Mouse (Mus musculus) thymus, postnatal 25 days (tissue): ENCODE data around the gene Ipo8.
A peak's percentile ranks its signal among the peaks of the same experiment; 100 is the strongest.

ENCODE experiments used
- DNase-seq: peaks from one replicate; pipeline ENCODE4 v3.0.0; 2022

Gene Ipo8

GRCm38 (mm10) chr6:148830748-148831727 lies at the start of gene Ipo8:
Gene Ipo8 (minus strand): TSS chr6:148831467.
- peak; percentile 87 for DNase-seq

- no peak for DNase-seq
Measured at GRCm38 (mm10) chr6:148873911-148874310, 42.6 kb upstream of the Ipo8 start.

- no peak for DNase-seq
Measured at GRCm38 (mm10) chr6:148845629-148846028, 14.4 kb upstream of the Ipo8 start.

DNA sequence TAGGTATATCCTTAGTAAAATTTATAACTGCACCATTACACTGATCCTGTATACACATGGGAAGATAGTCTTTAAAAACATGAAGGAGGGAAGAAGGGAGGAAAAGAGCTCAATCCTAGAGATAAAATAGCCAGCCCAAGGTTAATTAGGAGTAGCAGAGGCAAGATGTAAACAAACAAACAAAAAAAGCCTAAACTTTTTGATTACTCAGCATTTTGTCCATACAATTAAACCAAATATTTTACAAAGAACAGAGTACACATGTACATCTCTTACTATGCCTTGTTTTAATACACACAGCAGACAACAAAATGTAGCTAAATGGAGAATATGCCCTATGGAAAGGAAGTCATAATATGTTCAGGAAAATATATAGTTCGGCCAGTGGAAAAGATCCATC lies 10.5 kb upstream of the Ipo8 start:
- no peak for DNase-seq

DNA sequence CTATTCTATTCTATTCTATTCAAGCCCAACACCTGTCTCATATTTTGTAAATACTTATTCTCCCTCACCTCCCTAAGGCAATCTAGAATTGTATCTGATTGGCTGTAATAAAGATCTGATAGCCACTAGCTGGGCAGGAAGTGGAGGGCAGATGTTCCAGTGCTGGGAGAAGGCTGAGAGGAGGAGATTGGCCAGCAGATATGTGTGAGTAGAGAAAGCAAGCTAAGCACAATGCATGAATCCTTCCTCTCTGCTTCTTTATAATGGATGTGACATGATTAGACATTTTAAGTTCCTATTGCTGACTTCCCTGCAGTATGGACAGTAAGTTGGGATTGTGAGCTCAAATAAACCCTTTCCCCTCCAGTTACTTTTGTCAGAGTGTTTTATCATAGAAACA lies 7.2 kb upstream of the Ipo8 start:
- no peak for DNase-seq

DNA sequence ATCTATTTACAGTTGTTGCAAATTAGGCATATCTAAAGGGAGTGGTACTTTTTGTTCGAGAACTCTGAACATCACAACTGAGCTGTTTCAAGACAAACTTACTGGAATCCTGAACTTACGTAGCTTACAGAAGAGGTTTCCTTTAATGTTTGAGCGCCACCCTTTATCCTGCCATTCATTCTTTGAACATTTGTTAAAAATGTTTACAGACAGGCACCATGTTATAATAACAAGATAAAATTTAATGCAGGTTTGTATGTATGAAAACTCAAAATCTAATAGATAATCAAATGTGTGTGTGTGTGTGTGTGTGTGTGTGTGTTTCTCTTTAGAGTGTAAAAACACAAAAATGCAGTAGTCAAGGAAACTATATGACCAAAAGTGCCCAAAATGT lies 458 bp upstream of the Ipo8 start:
- DNase-seq = no peak

GRCm38 (mm10) chr6:148830355-148830747 lies 916 bp downstream of the Ipo8 start:
- DNase-seq = no peak

DNA sequence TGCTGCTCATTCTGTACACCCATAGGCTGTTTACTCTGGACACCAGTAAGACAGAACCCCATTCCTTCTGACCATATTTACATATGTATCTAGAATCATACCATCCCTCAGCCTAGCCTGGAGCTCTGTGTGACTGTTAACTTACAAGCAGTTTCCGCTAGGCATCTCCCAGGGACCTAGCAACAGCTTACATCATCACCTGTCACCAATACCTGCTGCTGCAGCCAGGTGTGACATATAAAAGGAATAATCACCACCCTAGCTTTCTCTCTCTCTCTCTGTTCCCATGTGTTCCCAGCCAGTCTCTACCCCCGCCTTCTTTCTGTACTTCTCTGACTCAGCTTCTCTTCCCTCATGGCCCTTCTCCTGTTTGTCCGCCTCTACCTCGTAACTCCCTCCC lies 5.1 kb downstream of the Ipo8 start:
- no peak for DNase-seq

- no peak for DNase-seq
Measured at GRCm38 (mm10) chr6:148818624-148819343, 12.5 kb downstream of the Ipo8 start.

- no peak for DNase-seq
Measured at GRCm38 (mm10) chr6:148816751-148817150, 14.5 kb downstream of the Ipo8 start.

DNA sequence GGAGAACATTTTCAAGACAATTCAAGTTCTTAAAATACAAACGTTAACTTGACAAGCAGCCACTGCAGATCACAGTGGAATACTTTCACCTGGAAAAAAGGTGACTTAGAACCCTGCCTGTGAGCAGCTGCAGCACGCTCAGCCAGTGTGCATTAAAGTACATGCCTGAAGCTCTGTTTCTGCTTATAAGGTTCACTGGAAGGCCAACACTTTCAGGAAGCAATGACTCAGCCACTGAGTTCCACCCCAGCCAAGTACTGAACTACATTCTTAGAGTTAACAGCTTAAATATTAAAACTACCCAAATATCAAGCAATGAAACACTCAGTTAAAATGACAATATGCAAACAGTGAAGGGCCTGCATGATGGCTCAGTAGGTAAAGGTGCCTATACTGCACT lies 20.1 kb downstream of the Ipo8 start:
- no peak for DNase-seq

DNA sequence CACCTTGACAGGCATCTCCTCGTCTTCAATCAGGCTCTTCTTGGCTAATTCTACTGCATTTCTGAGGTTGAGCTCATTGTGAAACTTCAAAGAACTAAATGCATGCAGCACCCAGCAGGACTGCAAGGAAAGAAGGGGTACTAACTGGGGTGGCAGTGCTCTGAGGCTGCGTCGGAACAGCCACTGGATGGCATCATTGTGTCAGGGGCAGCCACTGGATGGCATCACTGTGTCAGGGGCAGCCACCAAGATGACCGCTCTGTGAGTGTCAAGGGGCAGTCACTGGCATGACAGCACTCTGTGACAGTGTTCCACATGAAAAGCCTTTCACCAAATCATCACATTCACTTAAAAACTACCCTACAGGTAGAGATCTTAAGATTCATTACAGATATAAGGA lies 31.5 kb downstream of the Ipo8 start:
- DNase-seq = no peak

DNA sequence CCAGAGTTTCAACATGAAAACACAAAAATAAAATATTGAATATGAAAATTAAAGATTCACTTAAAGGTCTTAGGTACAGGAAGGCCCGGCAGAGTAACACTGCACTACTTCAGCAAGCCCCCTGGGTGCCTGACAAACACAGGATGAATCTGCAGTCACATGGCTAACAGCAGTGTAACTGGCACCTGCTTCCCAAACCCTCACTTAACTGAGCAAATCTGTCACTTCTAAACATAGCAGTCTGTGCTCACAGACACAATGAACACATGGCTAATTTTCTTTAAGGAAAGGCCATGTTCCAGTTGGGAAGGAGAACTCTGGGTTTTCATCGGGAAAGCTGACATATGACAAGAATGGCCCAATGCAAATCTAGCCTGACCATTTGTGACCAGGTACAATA lies 36.1 kb downstream of the Ipo8 start:
- DNase-seq = no peak

DNA sequence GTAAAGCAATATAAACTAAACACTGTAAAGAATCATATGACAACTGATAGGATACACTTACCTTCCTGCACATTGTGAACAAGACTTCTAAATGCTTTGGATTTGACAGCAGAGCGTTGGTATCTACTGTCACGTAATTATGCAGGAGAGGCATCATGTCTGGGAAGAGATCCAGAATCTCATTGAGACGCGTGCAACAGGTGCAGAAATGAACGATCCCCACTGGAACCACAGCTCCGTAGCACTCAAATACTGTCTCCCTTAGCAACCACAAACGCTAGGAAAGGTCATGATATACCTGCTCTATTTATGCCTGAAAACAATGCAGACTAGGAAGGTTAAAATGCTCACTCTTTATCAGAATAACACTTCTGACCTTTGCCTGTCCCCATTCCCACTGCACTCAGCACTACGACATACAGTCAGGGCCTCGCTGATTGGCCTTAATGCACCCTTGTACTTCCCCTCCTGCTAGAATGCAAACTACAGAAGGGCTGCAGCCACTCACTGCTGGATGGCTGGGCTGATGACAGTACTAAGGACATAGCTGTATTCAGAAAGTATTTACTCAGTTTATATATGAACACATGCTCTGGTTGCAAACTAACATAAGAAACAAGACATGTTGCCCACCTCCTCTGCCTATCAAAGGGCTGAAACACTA lies 42.1 kb downstream of the Ipo8 start:
- no peak for DNase-seq

GRCm38 (mm10) chr6:148786186-148786585 lies 45.1 kb downstream of the Ipo8 start:
- no peak for DNase-seq

DNA sequence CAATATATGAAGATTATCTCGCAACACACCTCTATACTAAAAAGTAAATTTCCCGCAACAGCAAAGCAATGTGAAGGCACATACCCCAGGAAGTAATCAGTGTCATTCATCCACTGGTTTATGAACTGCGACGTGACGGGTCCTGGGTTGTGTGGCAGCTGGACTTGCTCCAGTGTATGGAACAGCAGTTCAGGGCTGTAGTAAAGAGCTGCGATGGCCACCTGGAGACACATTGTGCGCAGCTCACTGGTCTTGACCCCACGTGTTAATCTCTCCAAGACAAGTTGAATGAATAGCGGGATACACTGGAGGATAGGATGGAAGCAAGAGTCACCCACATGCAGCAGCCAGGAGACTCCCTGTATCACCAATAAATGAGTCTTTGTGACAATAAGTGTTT lies 46.8 kb downstream of the Ipo8 start:
- no peak for DNase-seq

GRCm38 (mm10) chr6:148776236-148776635 lies 55.0 kb downstream of the Ipo8 start:
- no peak for DNase-seq

GRCm38 (mm10) chr6:148771423-148771822 lies 59.8 kb downstream of the Ipo8 start:
- DNase-seq = no peak

- DNase-seq = no peak
Measured at GRCm38 (mm10) chr6:148768419-148768818, 62.8 kb downstream of the Ipo8 start.

DNA sequence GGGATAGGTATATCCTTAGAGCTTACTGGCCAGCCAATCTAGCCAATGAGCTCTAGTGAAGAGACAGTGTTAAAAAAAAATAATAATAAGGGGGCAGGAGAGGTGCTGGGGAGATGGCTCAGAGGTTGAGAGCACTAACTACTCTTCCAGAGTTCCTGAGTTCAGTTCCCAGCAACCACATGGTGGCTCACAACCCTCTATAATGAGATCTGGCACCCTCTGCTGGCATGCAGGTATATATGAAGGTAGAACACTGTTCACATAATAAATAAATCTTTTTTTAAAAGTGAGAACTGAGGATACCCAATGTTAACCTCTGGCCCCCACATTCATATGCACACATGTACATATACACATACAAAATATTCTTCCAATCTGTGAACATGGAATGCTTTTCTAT lies 64.0 kb downstream of the Ipo8 start:
- DNase-seq = no peak

GRCm38 (mm10) chr6:148761967-148762712 lies 69.1 kb downstream of the Ipo8 start:
- no peak for DNase-seq

- no peak for DNase-seq
Measured at GRCm38 (mm10) chr6:148761475-148761874, 69.8 kb downstream of the Ipo8 start.

DNA sequence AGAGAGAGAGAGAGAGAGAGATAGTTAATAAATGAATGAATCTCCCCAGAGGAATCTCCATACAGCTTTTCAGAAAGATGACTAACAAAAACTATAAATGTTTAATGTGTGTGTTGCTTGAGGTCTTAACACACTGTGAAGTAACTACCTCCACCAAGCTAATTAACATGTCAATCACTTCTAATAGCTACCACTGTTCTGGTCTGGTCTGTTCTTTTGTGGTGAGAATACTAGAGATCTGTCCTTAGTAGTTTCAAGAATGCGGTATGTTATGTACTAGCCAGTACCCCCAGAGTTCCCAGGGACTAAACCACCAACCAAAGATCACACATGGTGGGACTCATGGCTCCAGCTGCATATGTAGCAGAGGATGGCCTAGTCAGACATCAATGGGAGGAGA lies 74.7 kb downstream of the Ipo8 start:
- DNase-seq = no peak
